Comparison of ENCODE assay signal across 23 mouse cellular contexts in the genomic region with DNA sequence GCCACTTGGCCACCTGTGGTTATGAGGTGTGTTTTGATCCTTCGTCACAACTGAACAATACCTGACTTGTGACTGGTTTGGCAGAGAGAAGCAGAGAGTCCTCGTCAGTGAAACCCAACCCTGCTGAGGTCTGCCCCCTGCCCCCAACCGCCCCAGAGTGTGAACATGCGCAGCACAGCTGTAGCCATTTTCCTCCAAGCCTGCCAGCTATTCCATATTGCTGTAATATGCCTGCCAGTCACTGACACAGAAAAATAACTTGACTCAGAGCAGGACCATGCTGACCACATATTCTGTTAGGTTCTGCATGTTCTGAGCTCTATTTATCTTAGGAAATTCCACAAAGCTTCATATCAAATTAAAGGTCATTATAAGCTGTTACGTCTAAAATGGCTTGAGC.
"Had no signal": no experiment of that assay in that cellular context is flagged by ENCODE, and none has a peak within 500 bp of the region (broad histone marks: within the 10 kb centered on the region; RNA-seq: fewer than 3 reads in every experiment).

No protein-coding gene starts in this region.

- H3K9me3 ChIP-seq: limb, embryonic 13.5 days; liver, embryonic 12.5 days; liver, embryonic 15.5 days; megakaryocyte, embryonic 14.5 days; midbrain, embryonic 10.5 days; midbrain, embryonic 13.5 days; neural tube, embryonic 13.5 days had no signal

- H3K4me3 ChIP-seq: layer of hippocampus, adult 2 months; limb, embryonic 13.5 days; liver, embryonic 12.5 days; liver, embryonic 15.5 days; megakaryocyte, embryonic 14.5 days; midbrain, embryonic 10.5 days; midbrain, embryonic 13.5 days; myocyte; neural tube, embryonic 13.5 days had no signal

- H3K27me3 ChIP-seq: liver, embryonic 12.5 days; liver, embryonic 15.5 days; midbrain, embryonic 13.5 days; neural tube, embryonic 13.5 days had no signal

- H3K9ac ChIP-seq: limb, embryonic 13.5 days; liver, embryonic 12.5 days; liver, embryonic 15.5 days; midbrain, embryonic 13.5 days; neural tube, embryonic 13.5 days had no signal

- H3K4me2 ChIP-seq: limb, embryonic 13.5 days; liver, embryonic 12.5 days; liver, embryonic 15.5 days; midbrain, embryonic 13.5 days; neural tube, embryonic 13.5 days had no signal

- H3K36me3 ChIP-seq: limb, embryonic 13.5 days; liver, embryonic 12.5 days; liver, embryonic 15.5 days; midbrain, embryonic 10.5 days; midbrain, embryonic 13.5 days; neural tube, embryonic 13.5 days had no signal

- DNase-seq: kidney, adult 2 months; kidney, postnatal 25 days; layer of hippocampus, adult 9-11 months; liver; right cerebral cortex, adult 18-20 months; right cerebral cortex, postnatal 14 days; right cerebral cortex, postnatal 4 days; thymus, adult 2 months; thymus, postnatal 25 days had no signal

- ATAC-seq: intestine, postnatal 0 days; liver, embryonic 12.5 days; midbrain, embryonic 13.5 days; midbrain, embryonic 16.5 days had no signal

- H3K27ac ChIP-seq: kidney, postnatal 0 days; limb, embryonic 13.5 days; liver, embryonic 12.5 days; liver, embryonic 15.5 days; macrophage; midbrain, embryonic 10.5 days; midbrain, embryonic 13.5 days; neural tube, embryonic 13.5 days; stomach, postnatal 0 days had no signal
